Mouse (Mus musculus): ENCODE data around the gene Rufy2. TPM values are rescaled to one million over a fixed set of nuclear protein-coding genes. Genes with fewer than 3 reads are reported as not detected.

The Rufy2 gene
- total RNA-seq (2015) = 5.1 and 5.6 TPM in 2 replicates
- total RNA-seq (2017) = 6.0 and 6.5 TPM in 2 replicates

DNA sequence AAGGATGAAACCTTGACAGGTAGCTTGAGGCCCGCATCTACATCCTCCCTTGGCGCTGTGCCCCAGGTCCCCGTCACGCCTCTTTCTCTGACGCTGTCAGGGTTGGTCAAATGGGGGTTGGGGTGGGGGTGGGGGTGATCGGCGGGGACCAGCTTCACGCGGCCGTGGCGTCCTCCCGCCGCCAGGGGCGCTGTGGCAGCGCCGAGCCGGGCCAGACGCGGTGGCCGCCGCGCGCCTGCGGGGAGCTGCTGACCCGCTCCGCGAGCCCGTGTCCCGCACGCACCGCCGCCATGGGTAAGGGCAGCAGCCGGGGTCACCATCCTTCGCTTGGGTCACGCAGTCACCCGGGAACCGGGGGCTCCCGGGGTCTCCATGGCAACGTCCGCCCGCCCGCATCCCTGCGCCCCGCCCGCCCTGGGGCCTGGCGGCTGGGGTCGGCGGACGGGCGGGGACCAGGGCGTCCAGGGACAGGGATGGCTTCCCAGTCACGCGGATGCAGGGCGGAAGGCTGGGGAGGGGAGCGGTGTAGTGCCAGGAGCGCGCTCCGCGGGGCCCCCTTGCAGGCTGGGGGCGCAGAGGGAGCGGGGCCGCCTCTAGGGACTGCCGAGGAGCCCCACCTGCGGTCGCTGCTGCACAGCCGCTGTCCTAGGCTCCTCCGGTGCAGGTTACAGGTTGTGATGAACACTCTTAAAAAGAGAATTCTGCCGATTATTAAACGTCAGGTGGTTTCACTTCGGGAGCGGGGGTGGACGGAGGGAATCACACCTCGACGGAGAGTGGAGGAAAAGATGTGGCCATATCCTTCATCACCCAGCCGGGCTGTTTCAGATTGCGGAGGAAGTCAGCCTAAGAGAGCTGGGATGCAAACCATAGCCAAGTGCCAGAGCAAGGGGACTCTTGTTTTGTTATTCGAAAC, at the start of gene Rufy2:
Rufy2 (plus strand) TSS at position 185 of the 916 bp plus-strand sequence.
- ATAC-seq (replicated peaks; ENCODE audit: poor library complexity) = peak; percentile 76

DNA sequence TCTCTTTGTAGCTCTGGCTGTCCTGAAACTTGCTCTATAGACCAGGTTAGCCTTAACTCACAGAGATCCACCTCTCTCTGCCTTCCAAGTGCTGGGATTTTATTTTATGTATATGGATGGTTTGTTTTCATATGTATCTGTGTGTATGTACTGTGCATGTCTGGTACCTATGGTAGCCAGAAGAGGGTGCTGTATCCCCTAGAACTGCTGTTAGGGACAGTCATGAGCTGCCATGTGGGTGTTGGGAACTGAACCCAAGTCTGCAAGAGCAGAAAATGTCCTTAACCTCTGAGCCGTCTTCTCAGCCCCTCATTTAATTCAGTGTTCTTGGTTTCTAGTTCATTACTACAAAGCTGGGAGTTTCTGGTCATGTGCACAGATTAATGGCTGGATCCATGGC, 47.6 kb upstream of the Rufy2 start:
- ATAC-seq (replicated peaks; ENCODE audit: poor library complexity) = peak; percentile 46; the same call in 1 of the 2 replicates

DNA sequence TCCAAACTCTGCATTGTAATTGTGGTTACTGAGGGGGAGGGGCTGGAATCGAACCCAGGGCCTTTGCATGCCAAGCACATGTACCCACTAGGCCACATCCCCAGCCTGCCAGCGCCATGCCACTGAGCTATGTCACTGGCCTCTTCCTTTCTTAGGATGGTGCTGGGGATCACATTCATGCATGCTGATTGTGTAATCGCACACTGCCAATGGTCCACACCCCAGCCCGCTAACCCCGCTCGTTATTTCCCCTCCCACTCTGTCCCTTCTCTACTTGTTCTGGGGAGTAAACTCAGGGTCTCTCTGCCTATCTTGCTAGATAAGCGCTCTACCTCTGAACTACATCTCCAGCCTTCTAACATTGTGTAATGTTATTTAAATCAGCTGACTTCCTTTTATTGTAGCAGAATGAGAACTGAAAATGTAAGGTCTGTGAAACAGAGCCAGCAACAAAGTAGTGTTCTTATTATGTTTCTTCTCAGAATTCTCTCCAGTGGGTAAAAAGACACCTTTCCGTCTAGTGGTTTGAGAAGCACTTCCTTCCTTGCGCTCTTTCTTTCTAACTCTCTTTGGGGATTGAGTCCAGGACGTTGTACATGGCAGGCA, 34.9 kb upstream of the Rufy2 start:
- peak; percentile 63 for ATAC-seq (replicated peaks; ENCODE audit: poor library complexity)

DNA sequence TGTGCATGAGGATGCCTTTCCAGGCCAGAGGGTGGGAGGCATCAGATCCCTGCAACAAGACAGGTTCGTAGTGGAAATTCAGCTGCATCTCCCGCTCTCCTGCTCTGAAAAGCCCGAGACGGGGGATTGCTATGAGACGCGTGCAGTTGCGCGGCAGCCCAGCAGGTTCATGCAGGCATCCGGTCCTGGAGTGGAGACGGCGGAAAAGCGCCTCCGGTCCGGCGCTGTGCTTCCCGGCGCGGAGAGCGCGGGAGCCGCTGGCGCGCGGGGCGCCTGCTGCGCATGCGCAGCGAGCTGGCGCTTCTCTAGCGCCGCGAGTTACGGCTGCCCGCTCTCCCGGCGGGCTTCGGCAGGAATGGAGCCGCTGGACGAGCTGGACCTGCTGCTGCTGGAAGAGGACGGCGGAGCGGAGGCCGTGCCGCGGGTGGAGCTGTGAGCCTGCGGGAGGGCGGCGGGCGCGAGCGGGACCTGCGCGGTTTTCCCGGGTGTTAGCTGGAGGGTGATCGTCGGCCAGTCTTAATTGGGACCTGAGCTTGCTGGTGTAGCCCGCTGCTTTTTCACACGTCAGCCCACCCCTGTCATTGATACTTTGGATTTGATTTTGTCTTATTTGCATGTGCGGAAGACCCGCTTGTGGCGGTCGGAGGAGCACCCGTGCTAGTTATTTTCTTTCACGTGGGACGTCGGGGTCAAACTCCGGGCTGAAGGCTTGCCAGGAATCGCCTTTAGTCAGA, 33.1 kb upstream of the Rufy2 start, which contains the start of gene Dna2:
Dna2 (plus strand) TSS at position 289 of the 734 bp plus-strand sequence.
- ATAC-seq (replicated peaks; ENCODE audit: poor library complexity) = peak; percentile 68

DNA sequence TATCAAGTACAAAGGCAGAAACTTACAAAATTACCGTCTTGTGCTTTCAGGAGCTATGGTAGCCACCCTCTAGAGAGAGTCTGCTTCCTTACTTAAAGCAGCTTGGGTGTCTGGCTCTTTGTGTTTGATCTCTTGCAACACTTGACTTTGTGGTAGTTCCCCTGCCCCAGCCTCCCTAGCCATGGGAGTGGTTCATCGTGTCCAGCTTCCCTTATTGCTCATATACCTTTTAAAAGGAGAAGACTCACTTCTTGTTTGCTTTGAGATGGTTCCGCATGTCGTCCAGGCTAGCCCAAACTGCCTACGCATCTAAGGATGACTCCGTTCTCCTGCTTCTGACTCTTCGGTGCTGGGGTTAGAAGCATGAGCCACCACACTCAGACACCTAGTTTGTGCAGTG, 31.5 kb upstream of the Rufy2 start:
- ATAC-seq (replicated peaks; ENCODE audit: poor library complexity) = peak; percentile 70

DNA sequence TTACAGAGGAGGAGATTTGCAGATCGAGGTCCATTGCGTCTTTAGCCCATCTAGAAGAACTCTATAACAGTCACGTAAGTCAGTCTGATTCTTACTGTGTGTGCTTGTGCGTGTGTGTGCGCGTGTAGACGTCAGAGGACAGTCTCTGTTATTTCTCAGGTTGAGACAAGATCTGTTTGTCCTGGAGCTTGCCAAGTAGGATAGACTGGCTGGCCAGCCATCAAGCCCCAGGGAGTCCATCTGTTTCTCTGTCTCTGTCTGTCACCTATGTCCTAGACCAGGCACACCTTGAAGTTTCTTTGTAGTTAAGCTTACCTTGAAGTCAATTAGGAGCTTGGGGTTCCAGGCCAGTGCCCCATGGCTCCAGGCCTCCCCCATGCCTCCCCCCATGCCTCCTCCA, 16.1 kb upstream of the Rufy2 start:
- no peak for ATAC-seq (replicated peaks; ENCODE audit: poor library complexity)

DNA sequence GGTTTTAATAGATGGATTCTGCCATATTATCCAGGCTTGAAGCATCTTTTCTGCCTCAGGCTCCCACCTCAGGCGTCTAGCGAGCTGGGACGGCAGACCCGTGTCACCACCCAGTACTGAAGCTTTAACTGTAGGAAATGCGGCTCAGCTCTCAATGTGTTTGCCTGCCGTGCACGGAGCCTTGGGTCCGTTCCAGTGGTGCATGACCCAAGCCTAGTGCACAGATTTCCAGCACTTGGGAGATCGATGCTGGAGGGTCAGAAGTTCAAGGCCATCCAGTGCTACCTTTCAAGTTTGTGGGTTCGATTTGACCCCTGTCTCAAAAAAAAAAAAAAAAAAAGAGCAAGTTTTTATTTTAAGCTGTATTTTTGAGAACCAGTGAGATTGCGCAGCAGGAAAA, 14.2 kb upstream of the Rufy2 start:
- no peak for ATAC-seq (replicated peaks; ENCODE audit: poor library complexity)

DNA sequence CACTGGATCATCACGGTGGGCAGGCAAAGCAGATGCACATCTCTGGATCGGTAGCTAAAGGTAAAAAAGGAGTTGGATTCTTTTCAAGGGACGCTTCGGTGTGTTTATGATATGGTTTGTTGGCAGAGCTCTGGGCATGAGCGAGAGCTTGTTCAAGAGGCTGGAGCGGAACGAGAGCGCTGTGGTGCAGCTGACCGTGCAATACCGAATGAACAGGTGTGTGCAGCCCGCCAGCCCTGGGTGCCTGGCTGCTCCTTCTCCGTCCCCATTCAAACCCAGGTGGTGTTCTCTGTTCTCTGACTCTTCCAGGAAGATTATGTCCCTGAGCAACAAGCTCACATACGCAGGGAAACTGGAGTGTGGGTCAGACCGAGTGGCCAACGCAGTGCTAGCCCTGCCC, 13.7 kb upstream of the Rufy2 start:
- ATAC-seq (replicated peaks; ENCODE audit: poor library complexity) = no peak

DNA sequence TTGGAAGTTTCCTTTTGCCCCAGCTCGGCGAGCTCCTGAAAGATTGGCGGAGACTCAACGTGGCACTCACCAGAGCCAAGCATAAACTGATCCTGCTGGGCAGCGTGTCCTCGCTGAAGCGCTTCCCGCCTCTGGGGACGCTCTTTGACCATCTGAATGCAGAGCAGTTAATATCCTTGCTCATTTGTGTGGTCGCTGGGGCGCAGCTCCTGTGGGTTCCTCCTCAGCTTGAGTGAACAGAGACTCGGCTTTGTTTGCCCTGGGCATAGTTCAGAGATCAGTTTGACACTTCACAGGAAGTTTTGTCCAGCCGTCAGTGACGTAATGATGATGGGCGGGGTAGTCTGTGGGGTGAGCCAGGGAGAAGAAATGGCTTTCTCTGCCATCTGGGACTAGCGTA, 8.2 kb upstream of the Rufy2 start:
- ATAC-seq (replicated peaks; ENCODE audit: poor library complexity) = no peak

DNA sequence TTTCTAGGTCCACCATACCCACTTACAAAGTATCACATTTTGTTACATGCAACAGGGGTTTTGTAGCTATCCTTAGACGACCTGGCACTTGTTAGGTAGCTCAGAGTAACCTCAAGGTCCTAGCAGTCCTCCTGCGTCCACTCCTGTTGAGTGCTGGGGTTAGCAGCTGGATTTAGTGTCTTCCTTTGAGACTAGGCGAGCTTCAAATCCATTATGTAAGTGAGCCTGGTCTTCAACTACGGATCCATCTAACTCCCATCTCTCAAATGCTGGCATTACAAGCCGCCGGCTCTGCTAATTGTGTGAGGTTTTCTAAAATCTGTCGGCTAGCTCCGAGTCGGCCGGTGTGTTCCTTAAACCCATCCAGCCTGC, 370 bp upstream of the Rufy2 start:
- no peak for ATAC-seq (replicated peaks; ENCODE audit: poor library complexity)

DNA sequence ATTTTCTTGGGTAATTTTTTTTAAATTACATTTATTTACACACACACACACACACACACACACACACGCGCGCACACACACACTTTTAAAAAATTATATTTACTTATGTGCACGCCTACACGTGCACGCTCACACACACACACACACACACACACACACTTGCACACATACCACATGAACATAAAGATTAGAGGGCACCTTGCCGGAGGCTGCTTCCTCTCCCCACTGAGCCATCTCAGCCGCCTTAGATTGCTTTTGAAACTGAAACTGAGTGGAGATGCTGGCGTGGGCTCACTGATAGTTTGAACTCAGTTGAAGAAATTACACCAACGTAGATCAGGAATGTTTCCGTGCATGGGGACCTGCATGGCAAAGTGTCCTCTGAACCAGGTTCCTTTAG, 4.0 kb downstream of the Rufy2 start:
- ATAC-seq (replicated peaks; ENCODE audit: poor library complexity) = no peak; the same call in 1 of the 2 replicates

DNA sequence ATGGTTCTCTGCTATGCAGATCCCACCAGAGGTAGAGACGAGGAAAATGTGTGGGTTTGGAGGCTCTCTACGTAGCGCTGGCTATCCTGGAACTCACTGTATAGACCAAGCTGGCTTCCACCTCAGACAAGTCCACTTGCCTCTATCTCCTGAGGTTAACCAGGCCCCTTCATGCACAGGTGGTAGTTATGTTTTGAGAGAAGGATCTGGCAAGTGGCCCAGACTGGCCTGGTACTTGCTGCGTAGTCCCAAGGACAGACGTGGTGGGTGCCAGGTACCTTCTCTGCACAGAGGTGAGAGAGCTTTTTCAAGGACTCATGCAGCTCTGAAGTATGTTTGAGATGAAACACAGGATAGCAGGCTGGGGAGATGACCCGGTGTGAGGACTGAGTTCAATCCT, 4.5 kb downstream of the Rufy2 start:
- ATAC-seq (replicated peaks; ENCODE audit: poor library complexity) = no peak

DNA sequence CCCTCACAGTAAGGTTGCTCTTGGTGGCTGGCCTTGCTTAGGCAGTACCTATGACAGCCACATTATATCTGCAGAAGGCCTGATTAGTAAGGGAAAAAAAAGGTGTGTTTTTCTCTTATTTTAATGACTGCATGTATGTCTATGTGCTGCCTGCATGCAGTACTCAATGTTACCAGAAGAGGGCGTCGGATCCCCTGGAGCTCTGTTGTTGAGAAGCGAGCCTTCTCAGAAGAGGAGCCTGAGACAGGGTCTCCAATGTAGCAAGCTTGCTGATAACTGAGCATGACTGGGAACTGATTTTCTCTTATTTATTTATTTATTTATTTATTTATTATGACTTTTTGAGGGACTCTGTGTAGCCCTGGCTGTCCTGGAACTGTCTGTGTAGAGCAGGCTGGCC, 7.3 kb downstream of the Rufy2 start:
- ATAC-seq (replicated peaks; ENCODE audit: poor library complexity) = peak; percentile 78

DNA sequence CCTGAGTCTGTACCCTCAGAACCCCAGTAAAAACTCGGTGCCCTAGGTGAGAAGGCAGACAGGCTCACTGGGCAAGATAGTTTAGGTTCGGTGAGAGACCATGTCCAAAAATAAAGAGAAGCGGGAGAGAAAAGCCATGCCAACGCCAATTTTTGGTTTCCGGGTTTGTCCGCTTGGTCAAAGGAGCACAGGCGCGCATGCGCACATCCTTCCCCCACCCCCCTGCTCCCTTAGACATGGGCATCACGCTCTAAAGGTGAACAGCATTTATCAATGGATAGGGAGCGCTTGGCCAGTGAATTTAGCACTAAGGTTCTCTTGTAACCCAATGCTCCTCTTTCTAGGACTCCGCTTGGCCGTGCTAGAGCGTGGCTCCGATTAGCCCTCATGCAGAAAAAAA, 10.6 kb downstream of the Rufy2 start:
- ATAC-seq (replicated peaks; ENCODE audit: poor library complexity) = no peak

DNA sequence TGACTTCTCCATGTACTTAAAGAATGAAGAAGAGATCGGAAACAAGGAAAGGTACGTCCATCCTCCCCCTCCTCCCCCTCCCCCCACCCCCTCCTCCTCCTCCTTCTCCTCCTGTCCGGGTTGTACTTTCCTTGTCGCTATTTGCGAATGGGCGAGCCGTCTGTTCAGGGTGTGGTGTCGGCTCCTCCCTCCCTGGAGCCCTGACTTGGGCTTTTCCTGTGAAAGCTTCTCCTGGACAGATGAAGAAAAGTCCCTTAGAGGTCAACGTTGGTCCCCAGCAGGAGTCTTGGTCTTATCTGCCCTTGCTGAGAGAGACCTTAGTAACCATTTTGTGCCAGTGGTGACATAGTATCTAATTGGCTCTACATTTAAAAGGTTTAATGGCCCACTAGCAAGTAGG, 14.0 kb downstream of the Rufy2 start:
- no peak for ATAC-seq (replicated peaks; ENCODE audit: poor library complexity)

DNA sequence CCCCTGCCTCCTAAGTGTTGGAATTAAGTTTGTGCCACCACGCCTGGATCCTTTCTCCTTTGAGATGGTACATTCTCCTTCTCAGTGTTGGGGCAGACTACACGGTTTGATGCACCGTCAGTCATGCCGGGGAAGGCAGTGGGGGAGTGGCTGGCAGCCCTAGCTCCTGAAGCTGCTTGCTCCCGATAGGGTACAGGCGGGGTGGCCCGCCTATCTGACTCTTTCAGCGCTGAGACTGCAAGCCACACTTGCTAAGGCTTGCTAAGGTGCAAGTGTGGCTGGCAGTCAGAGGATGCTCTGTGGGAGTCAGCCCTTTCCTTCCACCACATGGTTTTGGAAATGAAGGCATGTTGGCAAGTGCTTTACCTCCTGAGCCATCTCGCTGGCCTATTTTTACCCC, 20.6 kb downstream of the Rufy2 start:
- peak; percentile 88 for ATAC-seq (replicated peaks; ENCODE audit: poor library complexity)

DNA sequence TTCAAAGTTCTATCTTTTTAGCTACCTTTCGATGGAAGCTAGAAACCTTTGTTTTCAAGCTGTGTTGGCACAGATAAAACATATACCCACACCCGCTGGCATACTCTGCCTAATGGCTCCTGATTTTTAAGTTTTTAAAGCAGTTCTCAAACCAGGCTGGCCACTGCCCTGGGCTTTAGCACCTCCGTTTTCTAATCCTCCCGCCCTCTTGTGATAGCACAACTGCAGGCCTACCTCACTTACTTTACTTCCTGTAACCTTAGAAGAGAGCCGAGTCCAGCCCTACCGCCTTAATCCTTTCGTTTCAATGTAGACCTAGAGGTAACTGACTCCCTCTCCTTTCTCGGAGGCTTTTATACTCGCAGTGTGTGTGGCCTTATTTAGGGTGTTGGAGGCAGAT, 23.2 kb downstream of the Rufy2 start:
- ATAC-seq (replicated peaks; ENCODE audit: poor library complexity) = no peak

DNA sequence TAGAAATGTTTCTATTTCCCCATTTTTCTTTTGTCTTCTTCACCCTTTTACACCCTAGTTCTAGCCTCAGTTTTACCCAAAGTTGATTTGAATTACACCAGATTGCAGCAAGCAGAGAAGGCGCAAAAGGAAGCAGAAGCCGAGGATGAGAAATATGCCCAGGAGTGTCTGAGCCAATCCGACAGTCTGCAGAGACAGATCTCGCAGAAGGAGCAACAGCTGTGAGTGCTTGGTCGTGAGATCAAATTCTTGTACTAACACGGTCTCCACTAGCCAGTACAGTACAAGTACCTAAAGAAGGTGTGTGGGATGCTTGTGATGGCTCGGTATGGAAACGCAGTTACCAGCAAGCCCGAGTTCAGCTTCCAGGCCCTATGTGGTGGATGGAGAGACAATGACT, 24.5 kb downstream of the Rufy2 start:
- ATAC-seq (replicated peaks; ENCODE audit: poor library complexity) = no peak

DNA sequence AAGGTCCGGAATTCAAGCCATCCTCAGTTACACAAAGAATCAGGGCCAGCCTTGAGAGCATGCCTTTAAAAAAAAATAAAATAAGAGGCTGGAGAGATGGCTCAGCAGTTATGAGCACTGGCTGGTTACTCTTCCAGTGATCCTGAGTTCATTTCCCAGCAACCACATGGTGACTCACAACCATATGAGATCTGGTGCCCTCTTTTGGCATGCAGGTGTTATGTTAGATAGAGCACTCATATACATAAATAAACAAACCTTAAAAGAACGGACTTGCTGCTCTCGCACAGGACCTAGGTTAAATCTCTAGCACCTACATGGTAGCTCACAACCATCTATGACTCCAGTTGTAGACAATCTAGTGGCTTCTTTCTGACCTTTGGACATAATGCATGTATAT, 28.2 kb downstream of the Rufy2 start:
- peak; percentile 22; the same call in 1 of the 2 replicates for ATAC-seq (replicated peaks; ENCODE audit: poor library complexity)

DNA sequence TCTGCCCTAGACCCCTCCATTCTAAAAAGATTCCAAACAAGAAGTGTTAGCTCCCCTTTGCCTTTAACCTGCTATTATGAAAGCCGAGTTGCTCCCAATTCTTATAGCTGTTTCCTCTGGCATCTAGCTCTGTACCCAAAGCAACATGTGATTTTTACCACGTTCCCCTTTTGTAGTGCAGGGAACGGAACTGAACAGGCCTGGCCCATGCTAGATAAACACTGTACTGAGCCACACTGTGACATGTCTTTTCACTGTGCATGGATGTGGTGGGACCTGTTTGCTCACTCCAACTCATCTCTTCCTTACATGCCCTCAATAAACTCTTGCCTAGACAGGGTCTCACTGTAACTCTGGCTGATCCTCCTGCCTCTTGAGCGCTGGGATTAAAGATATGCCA, 30.2 kb downstream of the Rufy2 start:
- peak; percentile 82 for ATAC-seq (replicated peaks; ENCODE audit: poor library complexity)

DNA sequence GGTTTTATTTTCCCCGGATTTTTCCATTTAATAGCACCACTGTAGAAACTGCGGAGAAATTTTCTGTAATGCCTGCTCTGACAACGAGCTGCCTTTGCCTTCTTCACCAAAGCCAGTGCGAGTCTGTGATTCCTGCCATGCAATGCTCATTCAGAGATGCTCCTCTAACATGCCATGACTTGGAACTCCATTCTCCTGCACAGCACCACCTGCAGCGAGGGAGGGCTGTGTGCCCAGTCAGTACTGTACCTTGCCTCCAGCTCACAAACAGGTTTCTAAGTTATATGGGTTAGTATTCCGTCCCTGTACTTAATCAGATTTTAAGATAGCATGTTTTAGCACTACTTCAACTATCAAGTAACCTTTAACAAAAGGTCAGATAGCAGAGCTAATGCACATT, 31.5 kb downstream of the Rufy2 start:
- ATAC-seq (replicated peaks; ENCODE audit: poor library complexity) = no peak

DNA sequence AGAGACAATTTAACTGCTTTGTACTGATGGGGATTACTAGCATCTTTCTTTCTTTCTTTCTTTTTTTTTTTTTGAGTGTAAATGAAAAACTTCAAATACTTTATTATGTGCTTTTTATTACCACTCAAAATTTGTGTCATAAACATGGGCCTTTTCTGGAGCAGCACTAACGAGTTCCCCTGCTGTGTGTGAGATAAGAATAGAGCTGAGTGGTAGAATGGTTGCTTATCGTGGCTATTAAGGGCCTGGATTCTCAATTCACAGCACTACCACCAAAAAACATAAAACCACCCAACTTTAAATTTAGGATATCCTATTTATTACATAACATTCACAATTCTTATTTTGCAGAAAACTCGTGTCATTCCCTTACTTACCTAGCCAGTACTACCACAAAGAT, 33.5 kb downstream of the Rufy2 start:
- ATAC-seq (replicated peaks; ENCODE audit: poor library complexity) = peak; percentile 70

All from megakaryocyte progenitor cell, adult 5-6 weeks (primary cell).